Mouse (Mus musculus) heart, adult 2 months (tissue): ENCODE data around the gene Irf2. TPM values are rescaled to one million over a fixed set of nuclear protein-coding genes. Genes with fewer than 3 reads are reported as not detected.
A peak's percentile ranks its signal among the peaks of the same experiment; 100 is the strongest.

ENCODE experiments used
- DNase-seq, 2 experiments: peaks; one replicate each; pipeline ENCODE4 v3.0.0; 2021
- H3K27ac ChIP-seq: fragments of 200-600 bp; 2 replicates; pipeline ENCODE4 v1.8.1; 2022
- H3K27me3 ChIP-seq: fragments of 200-500 bp; 2 replicates; pipeline ENCODE4 v1.6.1; 2012; ENCODE audit warnings: mild to moderate bottlenecking, low read length, inconsistent platforms, mixed read lengths; ENCODE audit not compliant: control insufficient read depth, insufficient read depth
- H3K36me3 ChIP-seq: fragments of 200-500 bp; 2 replicates; pipeline ENCODE4 v1.6.1; 2012; ENCODE audit warnings: low read length, inconsistent platforms; ENCODE audit not compliant: control insufficient read depth, insufficient read depth
- H3K4me1 ChIP-seq: fragments of 200-500 bp; 2 replicates; pipeline ENCODE4 v1.6.1; 2011; ENCODE audit warnings: low read length; ENCODE audit not compliant: control insufficient read depth, insufficient read depth
- H3K4me3 ChIP-seq: fragments of 200-600 bp; 2 replicates; pipeline ENCODE4 v1.8.1; 2022
- H3K79me2 ChIP-seq: fragments of 200-500 bp; replicated peaks from 2 replicates; pipeline ENCODE4 v1.6.1; 2012; ENCODE audit warnings: mild to moderate bottlenecking, inconsistent platforms, low read length, moderate library complexity, mixed read lengths; ENCODE audit not compliant: control insufficient read depth, insufficient read depth
- H3K9ac ChIP-seq: fragments of 200-500 bp; 2 replicates; pipeline ENCODE4 v1.6.1; 2012; ENCODE audit warnings: low read depth, mild to moderate bottlenecking, control low read depth, inconsistent platforms, low read length, mixed read lengths
- CTCF ChIP-seq: fragments of 200-600 bp; IDR thresholded peaks from 2 replicates; pipeline ENCODE4 v1.8.1; 2022; ENCODE audit warnings: antibody characterized with exemption, mild to moderate bottlenecking, moderate library complexity
- EP300 ChIP-seq: fragments of 200-500 bp; IDR thresholded peaks from 2 replicates; pipeline ENCODE4 v1.6.1; 2011; ENCODE audit warnings: low read depth, low read length, control low read depth; ENCODE audit not compliant: insufficient read depth
- POLR2A ChIP-seq: fragments of 200-500 bp; IDR thresholded peaks from 2 replicates; pipeline ENCODE4 v1.6.1; 2011; ENCODE audit warnings: mild to moderate bottlenecking, low read depth, low read length, control low read depth; ENCODE audit not compliant: insufficient read depth
- WGBS: fragments of 180-500 bp; shearing (Covaris S2); methylation state at CpG from one replicate; pipeline ENCODE4 v1.1.7; 2018; 5-methylcytosine and 5-hydroxymethylcytosine counted together
- intact Hi-C: fragments of 180-260 bp; cut with DNase I; formaldehyde crosslinking; loops from one replicate; pipeline ENCODE4 v1.15.1; 2025
- polyA plus RNA-seq: library from polyadenylated mRNA; depleted of rRNA; stranded (reverse); fragments of >200 nt; gene quantifications from 2 replicates; pipeline ENCODE4 v1.2.3, GENCODE M21; 2012
- total RNA-seq, 2 experiments: library from RNA; stranded (reverse); gene quantifications; 2 replicates each; pipeline ENCODE4 v1.2.3; 2021

Irf2 gene
- total and polyA plus RNA-seq, 3 experiments: 10.3 to 35.9 (median 31.8) TPM

- peak overlapping the region; percentile 42 for H3K27ac ChIP-seq
These were observed 3.2 kb downstream of the Irf2 start for GRCm38 (mm10) chr8:46742691-46743082.

GRCm38 (mm10) chr8:46745464-46745863 is 5.9 kb downstream of the Irf2 start:
- Histone ChIP-seq H3K27ac (no peak overlapping the region), H3K27me3 (no peaks in the 10 kb centered on the region), H3K9ac (no peak overlapping the region), H3K79me2 (peaks cover 18% of the 10 kb centered on the region), H3K4me1 (peaks cover 21% of the 10 kb centered on the region), H3K36me3 (peaks cover 26% of the 10 kb centered on the region), H3K4me3 (no peak overlapping the region)
- intact Hi-C loops: no loop called here
- no peak for DNase-seq
- TF ChIP-seq CTCF (no peak), POLR2A (no peak), EP300 (no peak)
- 45% methylated on average over 1 of the region's 1 CpGs for WGBS

More at GRCm38 (mm10) chr8:46742691-46743082, 3.2 kb downstream of the Irf2 start:
- peaks cover 22% of the 10 kb centered on the region for H3K36me3 ChIP-seq
- H3K4me3 ChIP-seq: 0 out of 2 replicates have a peak overlapping the region, but pooled peaks have one; percentile 2
- peaks cover 17% of the 10 kb centered on the region for H3K4me1 ChIP-seq
- WGBS: 25% methylated on average over 5 of the region's 5 CpGs
- no peak overlapping the region for H3K9ac ChIP-seq
- intact Hi-C loops: loop anchor here (5.0 kb wide), 2 partner anchors 35 to 50 kb away; no protein-coding TSS in a partner anchor
- no peak for TF ChIP-seq CTCF
- no peak for TF ChIP-seq POLR2A
- TF ChIP-seq EP300: no peak
- no peak for DNase-seq
- H3K79me2 ChIP-seq: peaks cover 10% of the 10 kb centered on the region
- no peaks in the 10 kb centered on the region for H3K27me3 ChIP-seq

- TF ChIP-seq POLR2A (no peak), EP300 (no peak), CTCF (no peak)
- Histone ChIP-seq H3K4me1 (peaks cover 29% of the 10 kb centered on the region), H3K27ac (no peak overlapping the region), H3K27me3 (no peaks in the 10 kb centered on the region), H3K36me3 (peaks cover 37% of the 10 kb centered on the region), H3K79me2 (peaks cover 27% of the 10 kb centered on the region), H3K4me3 (no peak overlapping the region), H3K9ac (no peak overlapping the region)
- WGBS: 46% methylated on average over 4 of the region's 4 CpGs
- intact Hi-C loops: no loop called here
- no peak for DNase-seq
These were observed 7.9 kb downstream of the Irf2 start for GRCm38 (mm10) chr8:46747311-46747980.

GRCm38 (mm10) chr8:46750000-46750399 is 10.5 kb downstream of the Irf2 start:
- Histone ChIP-seq H3K27me3 (no peaks in the 10 kb centered on the region), H3K4me1 (peaks cover 30% of the 10 kb centered on the region), H3K9ac (no peak overlapping the region), H3K79me2 (peaks cover 27% of the 10 kb centered on the region), H3K4me3 (no peak overlapping the region), H3K36me3 (peaks cover 30% of the 10 kb centered on the region), H3K27ac (no peak overlapping the region)
- no peak for DNase-seq
- no peak for TF ChIP-seq EP300
- intact Hi-C loops: no loop called here
- 83% methylated on average over 5 of the region's 5 CpGs for whole genome bisulfite sequencing

GRCm38 (mm10) chr8:46750566-46750965 is 11.0 kb downstream of the Irf2 start:
- TF ChIP-seq POLR2A (no peak), CTCF (no peak), EP300 (no peak)
- H3K36me3 ChIP-seq: peaks cover 30% of the 10 kb centered on the region
- H3K4me1 ChIP-seq: peaks cover 28% of the 10 kb centered on the region
- no peak overlapping the region for H3K4me3 ChIP-seq
- no peak overlapping the region for H3K9ac ChIP-seq
- H3K27me3 ChIP-seq: no peaks in the 10 kb centered on the region
- peaks cover 27% of the 10 kb centered on the region for H3K79me2 ChIP-seq
- intact Hi-C loops: no loop called here
- DNase-seq: no peak
- 67% methylated on average over 8 of the region's 8 CpGs for WGBS
- H3K27ac ChIP-seq: no peak overlapping the region; the same call in 1 of the 2 replicates

- Histone ChIP-seq H3K36me3 (peaks cover 31% of the 10 kb centered on the region), H3K4me1 (peaks cover 24% of the 10 kb centered on the region), H3K9ac (no peak overlapping the region), H3K4me3 (no peak overlapping the region), H3K27ac (no peak overlapping the region; the same call in 1 of the 2 replicates), H3K79me2 (peaks cover 23% of the 10 kb centered on the region), H3K27me3 (no peaks in the 10 kb centered on the region)
- 49% methylated on average over 4 of the region's 4 CpGs for WGBS
- no peak for DNase-seq
- TF ChIP-seq CTCF: no peak
- no peak for TF ChIP-seq POLR2A
- TF ChIP-seq EP300: no peak
- intact Hi-C loops: no loop called here
These were observed 11.6 kb downstream of the Irf2 start for GRCm38 (mm10) chr8:46751151-46751550.
